Mouse (Mus musculus) adrenal gland, postnatal 25 days (tissue): ENCODE data around the gene Fam83g. TPM values are rescaled to one million over a fixed set of nuclear protein-coding genes. Genes with fewer than 3 reads are reported as not detected.
A peak's percentile ranks its signal among the peaks of the same experiment; 100 is the strongest.

Source experiments
- DNase-seq: peaks from one replicate; pipeline ENCODE4 v3.0.0; 2021; ENCODE audit warnings: mixed read lengths
- total RNA-seq: library from RNA; stranded (reverse); gene quantifications from 2 replicates; pipeline ENCODE4 v1.2.3, GENCODE M21; 2021

Fam83g gene
- total RNA-seq, 1 experiment from 2014 or later: 2.7 TPM

GRCm38 (mm10) chr11:61652216-61652615 is 31.7 kb upstream of the Fam83g start:
- no peak for DNase-seq

- no peak for DNase-seq
Measured at GRCm38 (mm10) chr11:61652686-61653447, 31.0 kb upstream of the Fam83g start, which contains the start of gene Grap. Gene Grap, plus strand, starts transcription at chr11:61653265.

GRCm38 (mm10) chr11:61653568-61653967 is 30.3 kb upstream of the Fam83g start:
- DNase-seq: no peak

GRCm38 (mm10) chr11:61654786-61655311 is 29.0 kb upstream of the Fam83g start:
- no peak for DNase-seq

- no peak for DNase-seq
Measured at GRCm38 (mm10) chr11:61655649-61656048, 28.2 kb upstream of the Fam83g start.

- DNase-seq: no peak
Measured at GRCm38 (mm10) chr11:61656148-61656850, 27.6 kb upstream of the Fam83g start.

- no peak for DNase-seq
Measured at GRCm38 (mm10) chr11:61657432-61657831, 26.5 kb upstream of the Fam83g start.

- DNase-seq: no peak
Measured at GRCm38 (mm10) chr11:61658360-61658922, 25.4 kb upstream of the Fam83g start.

- DNase-seq: no peak
Measured at GRCm38 (mm10) chr11:61659011-61659858, 24.7 kb upstream of the Fam83g start.

- DNase-seq: no peak
Measured at GRCm38 (mm10) chr11:61660001-61660400, 23.9 kb upstream of the Fam83g start.

- no peak for DNase-seq
Measured at GRCm38 (mm10) chr11:61660806-61661392, 23.0 kb upstream of the Fam83g start.

- DNase-seq: no peak
Measured at GRCm38 (mm10) chr11:61662189-61662588, 21.7 kb upstream of the Fam83g start.

- no peak for DNase-seq
Measured at GRCm38 (mm10) chr11:61665401-61665800, 18.5 kb upstream of the Fam83g start.

- DNase-seq: peak; percentile 56
Measured at GRCm38 (mm10) chr11:61665991-61666799, 17.7 kb upstream of the Fam83g start.

GRCm38 (mm10) chr11:61667248-61667647 is 16.6 kb upstream of the Fam83g start:
- DNase-seq: no peak

GRCm38 (mm10) chr11:61667782-61668181 is 16.1 kb upstream of the Fam83g start:
- DNase-seq: no peak

- DNase-seq: no peak
Measured at GRCm38 (mm10) chr11:61669492-61670490, 14.1 kb upstream of the Fam83g start.

- no peak for DNase-seq
Measured at GRCm38 (mm10) chr11:61671781-61672383, 12.0 kb upstream of the Fam83g start.

GRCm38 (mm10) chr11:61673686-61674085 is 10.2 kb upstream of the Fam83g start:
- peak; percentile 59 for DNase-seq
